Mouse (Mus musculus): ENCODE results near the gene Mrpl12. TPM values are rescaled to one million over a fixed set of nuclear protein-coding genes. Genes with fewer than 3 reads are reported as not detected.

Mrpl12 gene
- polyA plus RNA-seq, 1 experiment = 282 TPM

DNA sequence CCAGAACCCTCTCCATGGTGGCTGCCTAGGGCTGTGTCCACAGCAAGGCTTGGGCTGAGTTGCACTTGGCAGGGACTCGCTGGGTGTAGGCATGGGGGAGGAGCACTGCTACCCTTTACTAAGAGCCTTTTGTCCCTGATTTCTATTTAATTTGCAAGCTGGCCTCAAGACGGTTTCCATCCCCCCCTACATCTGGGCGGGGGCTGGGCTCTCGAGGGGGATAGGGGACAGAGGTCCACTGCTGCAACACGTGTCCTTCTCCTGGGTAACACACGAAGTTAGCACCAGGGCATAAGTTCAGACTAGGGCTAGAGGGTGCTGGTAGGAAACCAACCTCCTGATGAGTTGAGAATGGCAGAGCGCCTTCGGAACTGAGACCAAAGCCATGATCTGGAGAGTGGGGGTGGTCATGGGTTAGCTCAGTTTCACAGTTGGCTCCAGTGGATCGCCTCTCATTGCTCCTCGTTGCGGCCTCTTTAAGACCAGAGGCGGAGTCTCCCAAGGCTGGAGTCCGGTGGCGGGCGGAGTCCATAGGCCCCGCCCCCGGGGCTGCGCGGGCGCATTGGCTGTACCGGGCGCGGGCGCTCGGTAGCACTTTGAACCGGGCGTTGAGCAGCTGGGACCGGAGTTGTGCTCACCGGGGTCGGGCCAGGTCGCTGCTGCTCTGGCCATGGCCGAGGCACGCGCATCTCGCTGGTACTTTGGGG is 7.1 kb downstream of the Mrpl12 start, which contains the start of gene Slc25a10:
Gene Slc25a10 (plus strand): TSS at position 524 of the 707 bp plus-strand sequence.
- peaks cover 4% of the 10 kb centered on the region; the same call in 1 of the 2 replicates for H3K36me3 ChIP-seq (ENCODE audit: control insufficient read depth, insufficient read depth, low read length)

DNA sequence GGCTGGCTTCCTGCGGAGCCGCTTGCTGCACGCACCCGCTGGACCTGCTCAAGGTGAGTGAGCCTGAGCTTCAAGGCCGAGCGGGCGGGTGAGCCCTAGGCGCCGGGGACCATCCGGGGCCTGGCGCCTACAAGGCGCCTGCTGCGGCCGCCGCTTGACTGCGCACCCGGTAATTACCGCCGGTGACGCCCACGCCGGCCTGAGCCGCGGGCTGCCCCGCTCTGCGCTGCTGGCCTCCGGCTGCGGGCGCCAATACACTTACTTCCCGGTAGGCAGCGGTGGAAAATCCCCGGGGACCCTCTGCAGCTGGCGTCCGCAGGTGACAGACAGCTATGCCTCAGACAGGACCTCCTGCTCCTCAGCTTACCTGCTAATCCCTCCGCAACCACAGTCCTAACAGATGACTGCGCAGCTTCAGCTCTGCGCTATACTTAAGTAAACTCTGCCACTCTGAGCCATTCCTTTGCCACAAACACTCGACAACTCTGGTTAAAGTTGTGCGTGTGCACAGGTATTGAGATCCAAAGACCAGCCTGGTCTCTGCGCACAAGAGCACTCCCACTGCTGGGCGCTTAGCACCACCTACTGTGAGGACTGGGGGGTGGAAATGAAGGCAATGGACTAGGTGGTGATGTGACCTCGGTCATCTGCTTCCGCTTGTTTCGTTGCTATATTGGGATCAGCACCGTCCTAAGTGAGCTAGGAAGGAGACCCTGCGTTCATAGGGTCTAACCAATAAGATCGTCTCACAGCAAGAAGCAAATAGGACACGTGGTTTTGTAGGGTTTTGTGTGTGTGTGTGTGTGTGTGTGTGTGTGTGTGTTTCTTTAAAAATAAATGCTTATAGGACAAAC is 7.8 kb downstream of the Mrpl12 start:
- peaks cover 21% of the 10 kb centered on the region for H3K4me1 ChIP-seq (ENCODE audit: control insufficient read depth, insufficient read depth, low read length)
- WGBS = under 1% methylated on average over 48 of the region's 48 CpGs
- H3K27ac ChIP-seq (ENCODE audit: insufficient read depth, low read depth, low read length) = peak overlapping the region; percentile 82
- peaks cover 4% of the 10 kb centered on the region; the same call in 1 of the 2 replicates for H3K36me3 ChIP-seq (ENCODE audit: control insufficient read depth, insufficient read depth, low read length)
- no peak for TF ChIP-seq POLR2A (IDR thresholded peaks at IDR 0.05; ENCODE audit: low read depth, low read length)
- peak; percentile 55 for TF ChIP-seq CTCF (conservative IDR thresholded peaks at IDR 0.05; ENCODE audit: insufficient read depth, insufficient read length, low read depth, low read length)
- H3K27me3 ChIP-seq (replicated peaks; ENCODE audit: control insufficient read depth, insufficient read depth, low read length) = no peaks in the 10 kb centered on the region
- peak; percentile 79 for DNase-seq
- H3K4me3 ChIP-seq (ENCODE audit: insufficient read depth, low read depth, low read length) = peak overlapping the region; percentile 87

More for the DNA sequence above, 7.1 kb downstream of the Mrpl12 start, which contains the start of gene Slc25a10:
- Histone ChIP-seq H3K27me3 (replicated peaks; ENCODE audit: control insufficient read depth, insufficient read depth, low read length) (no peaks in the 10 kb centered on the region), H3K27ac (ENCODE audit: insufficient read depth, low read depth, low read length) (peak within 1 kb of the TSS; percentile 88), H3K4me1 (ENCODE audit: control insufficient read depth, insufficient read depth, low read length) (peaks cover 26% of the 10 kb centered on the region), H3K4me3 (ENCODE audit: insufficient read depth, low read depth, low read length) (peak within 1 kb of the TSS; percentile 87)
- under 1% methylated on average over 35 of the region's 35 CpGs for WGBS
- peak; percentile 96 for DNase-seq
- TF ChIP-seq POLR2A (IDR thresholded peaks at IDR 0.05; ENCODE audit: low read depth, low read length) (peak; percentile 46), CTCF (conservative IDR thresholded peaks at IDR 0.05; ENCODE audit: insufficient read depth, insufficient read length, low read depth, low read length) (no peak)

DNA sequence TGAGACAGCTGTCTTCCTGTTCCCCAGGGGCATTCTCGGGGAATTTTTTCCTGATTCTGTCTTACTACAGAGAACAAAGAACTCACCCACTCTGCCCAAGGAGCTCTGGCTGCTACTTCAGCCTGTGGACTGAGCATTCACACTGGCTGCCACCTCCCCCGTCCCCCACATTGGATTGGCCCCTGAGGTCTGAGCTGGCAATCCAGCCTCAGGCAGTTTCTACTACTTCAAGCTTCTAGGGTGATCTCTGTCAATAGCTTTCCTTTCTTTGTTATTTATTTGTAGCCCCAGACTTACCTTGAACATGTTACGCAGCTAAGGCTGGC is 8.4 kb downstream of the Mrpl12 start:
- DNase-seq = no peak
- 10% methylated on average over 3 of the region's 3 CpGs for WGBS
- TF ChIP-seq POLR2A (IDR thresholded peaks at IDR 0.05; ENCODE audit: low read depth, low read length) (no peak), CTCF (conservative IDR thresholded peaks at IDR 0.05; ENCODE audit: insufficient read depth, insufficient read length, low read depth, low read length) (no peak)
- Histone ChIP-seq H3K27ac (ENCODE audit: insufficient read depth, low read depth, low read length) (peak overlapping the region; percentile 82), H3K4me3 (ENCODE audit: insufficient read depth, low read depth, low read length) (peak overlapping the region; percentile 87), H3K36me3 (ENCODE audit: control insufficient read depth, insufficient read depth, low read length) (peaks cover 4% of the 10 kb centered on the region; the same call in 1 of the 2 replicates), H3K4me1 (ENCODE audit: control insufficient read depth, insufficient read depth, low read length) (peaks cover 21% of the 10 kb centered on the region), H3K27me3 (replicated peaks; ENCODE audit: control insufficient read depth, insufficient read depth, low read length) (no peaks in the 10 kb centered on the region)

DNA sequence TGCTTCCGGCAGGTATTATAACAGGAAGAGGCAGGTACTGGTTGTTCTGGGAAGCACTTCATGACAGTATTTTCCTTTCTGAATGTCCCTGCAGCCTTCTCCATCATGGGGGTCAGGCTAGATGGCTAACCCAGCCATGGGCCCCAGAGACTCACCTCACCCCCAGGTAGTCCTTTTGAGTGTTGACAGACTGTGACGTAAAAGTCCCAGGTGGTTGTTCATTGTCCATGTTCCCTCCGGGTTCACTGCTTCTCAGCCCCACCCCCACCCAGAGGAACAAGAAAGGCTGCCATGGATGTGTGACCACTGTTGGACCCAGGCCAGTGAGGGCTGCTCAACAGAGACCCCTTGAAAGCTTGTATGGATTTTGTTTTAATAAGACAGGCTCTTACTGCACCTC is 8.9 kb downstream of the Mrpl12 start:
- 18% methylated on average over 3 of the region's 3 CpGs for WGBS
- Histone ChIP-seq H3K4me3 (ENCODE audit: insufficient read depth, low read depth, low read length) (peak overlapping the region; percentile 87), H3K27ac (ENCODE audit: insufficient read depth, low read depth, low read length) (peak overlapping the region; percentile 82), H3K27me3 (replicated peaks; ENCODE audit: control insufficient read depth, insufficient read depth, low read length) (no peaks in the 10 kb centered on the region), H3K36me3 (ENCODE audit: control insufficient read depth, insufficient read depth, low read length) (peaks cover 4% of the 10 kb centered on the region; the same call in 1 of the 2 replicates), H3K4me1 (ENCODE audit: control insufficient read depth, insufficient read depth, low read length) (peaks cover 21% of the 10 kb centered on the region)
- peak; percentile 50 for DNase-seq
- TF ChIP-seq CTCF (conservative IDR thresholded peaks at IDR 0.05; ENCODE audit: insufficient read depth, insufficient read length, low read depth, low read length) = no peak
- TF ChIP-seq POLR2A (IDR thresholded peaks at IDR 0.05; ENCODE audit: low read depth, low read length) = no peak

DNA sequence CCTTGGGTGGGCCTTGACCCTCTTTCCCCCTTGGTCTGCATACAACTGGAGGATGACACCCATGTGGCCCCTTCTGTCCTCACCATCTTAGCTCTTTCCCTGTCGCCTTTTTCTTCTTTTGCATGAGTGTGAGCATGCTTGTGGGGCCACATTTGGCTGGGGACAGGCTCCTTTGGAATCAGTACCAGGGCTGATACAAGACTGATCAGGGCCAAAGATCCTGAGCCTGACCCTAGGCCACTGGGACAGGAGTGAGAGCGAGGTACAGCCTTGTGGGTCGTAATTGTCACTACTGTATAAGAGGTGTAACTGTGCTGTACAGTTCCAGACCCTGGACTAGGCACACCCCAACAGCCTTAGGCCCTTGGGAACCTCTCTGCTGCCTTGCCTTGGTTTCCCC is 9.5 kb downstream of the Mrpl12 start:
- peaks cover 4% of the 10 kb centered on the region; the same call in 1 of the 2 replicates for H3K36me3 ChIP-seq (ENCODE audit: control insufficient read depth, insufficient read depth, low read length)

DNA sequence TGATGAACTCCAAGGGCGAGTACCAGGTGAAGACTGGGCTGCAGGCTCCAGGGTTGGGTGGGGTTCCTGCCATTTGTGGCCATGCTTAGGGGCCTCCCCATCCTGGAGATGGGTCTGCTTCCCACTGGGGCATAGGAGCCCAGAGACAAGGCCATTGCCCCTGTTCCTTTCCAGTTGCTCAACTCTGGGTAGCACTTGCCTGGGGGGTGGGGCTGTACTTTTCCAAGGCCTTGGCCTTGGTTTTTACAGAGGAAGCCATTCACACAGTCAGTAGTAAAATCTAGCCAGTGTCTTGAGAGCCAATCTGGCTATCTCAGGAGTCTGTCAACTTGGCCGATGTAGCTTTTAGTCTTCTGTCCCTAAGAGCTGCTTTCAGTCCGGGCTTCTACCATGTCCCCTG is 13.0 kb downstream of the Mrpl12 start:
- no peak for DNase-seq
- WGBS = 85% methylated on average over 3 of the region's 3 CpGs
- Histone ChIP-seq H3K27me3 (replicated peaks; ENCODE audit: control insufficient read depth, insufficient read depth, low read length) (no peaks in the 10 kb centered on the region), H3K4me1 (ENCODE audit: control insufficient read depth, insufficient read depth, low read length) (peaks cover 23% of the 10 kb centered on the region), H3K4me3 (ENCODE audit: insufficient read depth, low read depth, low read length) (no peak overlapping the region), H3K27ac (ENCODE audit: insufficient read depth, low read depth, low read length) (0 out of 2 replicates have a peak overlapping the region, but pooled peaks have one; percentile 12), H3K36me3 (ENCODE audit: control insufficient read depth, insufficient read depth, low read length) (peaks cover 4% of the 10 kb centered on the region; the same call in 1 of the 2 replicates)
- no peak for TF ChIP-seq POLR2A (IDR thresholded peaks at IDR 0.05; ENCODE audit: low read depth, low read length)
- TF ChIP-seq CTCF (conservative IDR thresholded peaks at IDR 0.05; ENCODE audit: insufficient read depth, insufficient read length, low read depth, low read length) = no peak

More for the DNA sequence above, 9.5 kb downstream of the Mrpl12 start:
- H3K4me3 ChIP-seq (ENCODE audit: insufficient read depth, low read depth, low read length) = peak overlapping the region; percentile 87; the same call in 1 of the 2 replicates
- no peak for TF ChIP-seq CTCF (conservative IDR thresholded peaks at IDR 0.05; ENCODE audit: insufficient read depth, insufficient read length, low read depth, low read length)
- TF ChIP-seq POLR2A (IDR thresholded peaks at IDR 0.05; ENCODE audit: low read depth, low read length) = no peak
- H3K27ac ChIP-seq (ENCODE audit: insufficient read depth, low read depth, low read length) = peak overlapping the region; percentile 57; the same call in 1 of the 2 replicates
- no peak for DNase-seq
- WGBS = 74% methylated on average over 3 of the region's 3 CpGs
- H3K27me3 ChIP-seq (replicated peaks; ENCODE audit: control insufficient read depth, insufficient read depth, low read length) = no peaks in the 10 kb centered on the region
- H3K4me1 ChIP-seq (ENCODE audit: control insufficient read depth, insufficient read depth, low read length) = peaks cover 21% of the 10 kb centered on the region

Measured in kidney, adult 2 months (tissue).